Mouse (Mus musculus) layer of hippocampus, postnatal 14 days (tissue): ENCODE measurements at regions not wholly inside any gene's neighbourhood (a gene's known extent, or its start where the extent isn't known, plus 50 kb on each side); places are given as distances from the start of the nearest gene placed in this dataset.
A peak's percentile ranks its signal among the peaks of the same experiment; 100 is the strongest.

Experiments
- DNase-seq, 2 experiments: peaks; one replicate each; pipeline ENCODE4 v3.0.0; 2021 to 2022; ENCODE audit warnings: low spot score in 2 of 2, mixed read lengths in 1 of 2

- peak; percentile 74 to 77 for DNase-seq
Observed at GRCm38 (mm10) chr7:31208237-31209054, 52.8 kb upstream of the Gramd1a start.

- no peak for DNase-seq
Observed at GRCm38 (mm10) chr7:31207563-31208236, 52.0 kb upstream of the Gramd1a start.
